Mouse (Mus musculus) C2C12 (cell line): Measurements from ENCODE around the gene Olig1. TPM values are rescaled to one million over a fixed set of nuclear protein-coding genes. Genes with fewer than 3 reads are reported as not detected.

Experiments
- H3K27me3 ChIP-seq: one replicate; pipeline ENCODE4 v1.6.1; 2011; ENCODE audit not compliant: control insufficient read depth, insufficient read depth, insufficient read length
- H3K36me3 ChIP-seq: one replicate; pipeline ENCODE4 v1.6.1; 2011; ENCODE audit not compliant: control insufficient read depth, insufficient read depth
- H3K4me3 ChIP-seq: one replicate; pipeline ENCODE4 v1.5.1; 2011; ENCODE audit warnings: mild to moderate bottlenecking, control low read depth; ENCODE audit not compliant: poor library complexity, insufficient read depth, severe bottlenecking
- H3K79me2 ChIP-seq: one replicate; pipeline ENCODE4 v1.6.1; 2011; ENCODE audit not compliant: control insufficient read depth, insufficient read depth
- H3K79me3 ChIP-seq: one replicate; pipeline ENCODE4 v1.6.1; 2011; ENCODE audit warnings: low read depth, control low read depth
- H3ac ChIP-seq: one replicate; pipeline ENCODE3; 2011; ENCODE audit warnings: low read depth; ENCODE audit not compliant: control insufficient read depth, insufficient read length
- CEBPB ChIP-seq: IDR thresholded peaks from one replicate; pipeline ENCODE4 v1.6.1; 2011; ENCODE audit warnings: low read depth, mild to moderate bottlenecking, control low read depth, moderate library complexity
- CTCF ChIP-seq: IDR thresholded peaks from one replicate; pipeline ENCODE4 v1.5.1; 2011; ENCODE audit not compliant: control insufficient read depth, insufficient read depth, insufficient read length
- FOSL1 ChIP-seq: IDR thresholded peaks from one replicate; pipeline ENCODE4 v1.8.0; 2011; ENCODE audit warnings: mild to moderate bottlenecking, low read length; ENCODE audit not compliant: poor library complexity, insufficient read depth, severe bottlenecking
- MAX ChIP-seq: IDR thresholded peaks from one replicate; pipeline ENCODE4 v1.6.1; 2011; ENCODE audit warnings: mild to moderate bottlenecking, control low read depth
- MYOD1 ChIP-seq: IDR thresholded peaks from one replicate; pipeline ENCODE4 v1.6.1; 2011; ENCODE audit warnings: low read depth; ENCODE audit not compliant: control insufficient read depth, insufficient read length
- MYOG ChIP-seq: IDR thresholded peaks from one replicate; pipeline ENCODE4 v1.6.1; 2011; ENCODE audit not compliant: control insufficient read depth, insufficient read length; ENCODE audit errors: extremely low read depth
- USF1 ChIP-seq: IDR thresholded peaks from one replicate; pipeline ENCODE4 v1.6.1; 2011; ENCODE audit warnings: low read depth, mild to moderate bottlenecking, control low read depth, moderate library complexity
- polyA plus RNA-seq: library from polyadenylated mRNA; unstranded; fragments of >200 nt; fragmentation: generic; extraction: Trizol; gene quantifications from one replicate; pipeline ENCODE4 v1.2.1, GENCODE M21; 2012; ENCODE audit warnings: missing spikeins

The Olig1 gene
- polyA plus RNA-seq, 1 experiment = not detected

- H3K79me3 ChIP-seq = no peaks in the 10 kb centered on the region
- H3K36me3 ChIP-seq = no peaks in the 10 kb centered on the region
- H3ac ChIP-seq = no peak overlapping the region
- peaks cover 62% of the 10 kb centered on the region for H3K27me3 ChIP-seq
- no peak for TF ChIP-seq FOSL1
- no peak overlapping the region for H3K4me3 ChIP-seq
- no peaks in the 10 kb centered on the region for H3K79me2 ChIP-seq
Measured at GRCm38 (mm10) chr16:91303776-91304709, 34.5 kb downstream of the Olig1 start.

GRCm38 (mm10) chr16:91305512-91306111 is 36.0 kb downstream of the Olig1 start:
- Histone ChIP-seq H3ac (no peak overlapping the region), H3K79me3 (no peaks in the 10 kb centered on the region), H3K27me3 (peaks cover 59% of the 10 kb centered on the region), H3K4me3 (no peak overlapping the region), H3K79me2 (no peaks in the 10 kb centered on the region), H3K36me3 (no peaks in the 10 kb centered on the region)
- TF ChIP-seq CTCF (no peak), USF1 (no peak), MYOD1 (no peak), MAX (no peak), MYOG (no peak), CEBPB (no peak), FOSL1 (no peak)

GRCm38 (mm10) chr16:91309872-91310271 is 40.3 kb downstream of the Olig1 start:
- H3ac ChIP-seq = no peak overlapping the region
- H3K27me3 ChIP-seq = peaks cover 49% of the 10 kb centered on the region
- H3K4me3 ChIP-seq = no peak overlapping the region
- H3K79me2 ChIP-seq = no peaks in the 10 kb centered on the region
- no peaks in the 10 kb centered on the region for H3K36me3 ChIP-seq
- no peaks in the 10 kb centered on the region for H3K79me3 ChIP-seq
- no peak for TF ChIP-seq FOSL1
- TF ChIP-seq MAX = no peak
- TF ChIP-seq CTCF = no peak

GRCm38 (mm10) chr16:91312921-91313320 is 43.3 kb downstream of the Olig1 start:
- Histone ChIP-seq H3K4me3 (no peak overlapping the region), H3K27me3 (peaks cover 50% of the 10 kb centered on the region), H3ac (no peak overlapping the region), H3K36me3 (no peaks in the 10 kb centered on the region), H3K79me3 (no peaks in the 10 kb centered on the region), H3K79me2 (no peaks in the 10 kb centered on the region)
- TF ChIP-seq MYOG (no peak), USF1 (no peak), CTCF (no peak), MYOD1 (no peak), MAX (no peak), FOSL1 (no peak)

GRCm38 (mm10) chr16:91314114-91314775 is 44.7 kb downstream of the Olig1 start:
- no peak overlapping the region for H3K4me3 ChIP-seq
- no peaks in the 10 kb centered on the region for H3K79me3 ChIP-seq
- H3K36me3 ChIP-seq = no peaks in the 10 kb centered on the region
- no peaks in the 10 kb centered on the region for H3K79me2 ChIP-seq
- TF ChIP-seq CTCF = peak; percentile 5
- no peak for TF ChIP-seq MYOD1
- H3ac ChIP-seq = no peak overlapping the region
- H3K27me3 ChIP-seq = peaks cover 52% of the 10 kb centered on the region

GRCm38 (mm10) chr16:91320191-91320590 is 50.6 kb downstream of the Olig1 start:
- no peaks in the 10 kb centered on the region for H3K79me3 ChIP-seq
- no peak overlapping the region for H3K4me3 ChIP-seq
- no peaks in the 10 kb centered on the region for H3K36me3 ChIP-seq
- H3K79me2 ChIP-seq = no peaks in the 10 kb centered on the region
- H3K27me3 ChIP-seq = peaks cover 48% of the 10 kb centered on the region
- no peak overlapping the region for H3ac ChIP-seq
- TF ChIP-seq MAX (no peak), FOSL1 (no peak), MYOG (no peak), USF1 (no peak), MYOD1 (no peak), CTCF (no peak), CEBPB (no peak)
